Mouse (Mus musculus) E14TG2a.4 (cell line): ENCODE measurements at regions not wholly inside any gene's neighbourhood (a gene's known extent, or its start where the extent isn't known, plus 50 kb on each side); places are given as distances from the start of the nearest gene placed in this dataset.

Source experiments
- H3K27me3 ChIP-seq: 2 replicates; pipeline ENCODE4 v1.6.1; 2014; ENCODE audit warnings: low read length, control low read depth; ENCODE audit not compliant: insufficient read depth
- H3K36me3 ChIP-seq: 2 replicates; pipeline ENCODE4 v1.6.1; 2014; ENCODE audit warnings: low read length, control low read depth; ENCODE audit not compliant: insufficient read depth
- H3K4me1 ChIP-seq: replicated peaks from 2 replicates; pipeline ENCODE4 v1.6.1; 2014; ENCODE audit warnings: low read depth, low read length, control low read depth
- H3K4me3 ChIP-seq: replicated peaks from 2 replicates; pipeline ENCODE4 v1.5.1; 2014; ENCODE audit warnings: mild to moderate bottlenecking, low read length
- H3K9me3 ChIP-seq: 2 replicates; pipeline ENCODE4 v1.6.1; 2014; ENCODE audit warnings: low read length, control low read depth
- CTCF ChIP-seq: conservative IDR thresholded peaks from 2 replicates; pipeline ENCODE4 v1.5.1; 2014; ENCODE audit warnings: low read length
- NANOG ChIP-seq: IDR thresholded peaks from 2 replicates; pipeline ENCODE4 v1.6.1; 2014; ENCODE audit warnings: borderline replicate concordance, low read length, mixed read lengths
- POU5F1 ChIP-seq: IDR thresholded peaks from 2 replicates; pipeline ENCODE4 v1.6.1; 2014; ENCODE audit warnings: low read length, borderline replicate concordance

- Histone ChIP-seq H3K36me3 (no peaks in the 10 kb centered on the region), H3K27me3 (no peaks in the 10 kb centered on the region), H3K4me3 (no peak overlapping the region), H3K9me3 (no peaks in the 10 kb centered on the region), H3K4me1 (no peaks in the 10 kb centered on the region)
- no peak for TF ChIP-seq NANOG
- no peak for TF ChIP-seq POU5F1
- no peak for TF ChIP-seq CTCF
Observed at GRCm38 (mm10) chr4:21170734-21171133, 515.0 kb downstream of the Prdm13 start.

GRCm38 (mm10) chr4:21162124-21162523, 523.6 kb downstream of the Prdm13 start:
- TF ChIP-seq CTCF (no peak), POU5F1 (no peak), NANOG (no peak)
- Histone ChIP-seq H3K4me3 (no peak overlapping the region), H3K9me3 (no peaks in the 10 kb centered on the region), H3K4me1 (no peaks in the 10 kb centered on the region), H3K36me3 (no peaks in the 10 kb centered on the region), H3K27me3 (no peaks in the 10 kb centered on the region)

GRCm38 (mm10) chr4:21125892-21126291, 559.9 kb downstream of the Prdm13 start:
- TF ChIP-seq NANOG (no peak), POU5F1 (no peak), CTCF (no peak)
- no peak overlapping the region for H3K4me3 ChIP-seq
- peaks cover 52% of the 10 kb centered on the region for H3K9me3 ChIP-seq
- no peaks in the 10 kb centered on the region for H3K36me3 ChIP-seq
- H3K27me3 ChIP-seq: no peaks in the 10 kb centered on the region
- no peaks in the 10 kb centered on the region for H3K4me1 ChIP-seq

GRCm38 (mm10) chr4:21095741-21096140, 590.0 kb downstream of the Prdm13 start:
- H3K36me3 ChIP-seq: no peaks in the 10 kb centered on the region
- TF ChIP-seq POU5F1: no peak
- TF ChIP-seq CTCF: no peak
- TF ChIP-seq NANOG: no peak
- no peak overlapping the region for H3K4me3 ChIP-seq
- no peaks in the 10 kb centered on the region for H3K27me3 ChIP-seq
- no peaks in the 10 kb centered on the region for H3K9me3 ChIP-seq
- no peaks in the 10 kb centered on the region for H3K4me1 ChIP-seq

- no peak for TF ChIP-seq NANOG
- TF ChIP-seq CTCF: no peak
- TF ChIP-seq POU5F1: no peak
- Histone ChIP-seq H3K4me1 (no peaks in the 10 kb centered on the region), H3K27me3 (no peaks in the 10 kb centered on the region), H3K4me3 (no peak overlapping the region), H3K9me3 (no peaks in the 10 kb centered on the region), H3K36me3 (no peaks in the 10 kb centered on the region)
Observed at GRCm38 (mm10) chr4:21070198-21070785, 615.5 kb downstream of the Prdm13 start.
